Mouse (Mus musculus) retina, embryonic 14.5 days (tissue): ENCODE results near the gene Tmem177.

Experiments used
- DNase-seq: peaks from one replicate; pipeline ENCODE4 v3.0.0-alpha.2; 2015; ENCODE audit warnings: low spot score

Gene Tmem177

GRCm38 (mm10) chr1:119889347-119889746, 23.7 kb downstream of the Tmem177 start:
- no peak for DNase-seq

- DNase-seq: no peak
Observed at GRCm38 (mm10) chr1:119886320-119886719, 26.7 kb downstream of the Tmem177 start.

GRCm38 (mm10) chr1:119884272-119884671, 28.7 kb downstream of the Tmem177 start:
- no peak for DNase-seq

GRCm38 (mm10) chr1:119878909-119879308, 34.1 kb downstream of the Tmem177 start:
- no peak for DNase-seq

GRCm38 (mm10) chr1:119877469-119877868, 35.5 kb downstream of the Tmem177 start:
- no peak for DNase-seq

GRCm38 (mm10) chr1:119868395-119869161, 44.4 kb downstream of the Tmem177 start:
- DNase-seq: no peak

GRCm38 (mm10) chr1:119867300-119867699, 45.7 kb downstream of the Tmem177 start:
- no peak for DNase-seq

GRCm38 (mm10) chr1:119865311-119865710, 47.7 kb downstream of the Tmem177 start:
- peak; percentile 64 for DNase-seq

- no peak for DNase-seq
Observed at GRCm38 (mm10) chr1:119863507-119864296, 49.3 kb downstream of the Tmem177 start.

- no peak for DNase-seq
Observed at GRCm38 (mm10) chr1:119859566-119859965, 53.4 kb downstream of the Tmem177 start.
